Mouse (Mus musculus) neural tube, embryonic 13.5 days (tissue): ENCODE measurements around the gene Prkaca. TPM values are rescaled to one million over a fixed set of nuclear protein-coding genes. Genes with fewer than 3 reads are reported as not detected.

ENCODE experiments used
- microRNA counts: library from miRNA; unstranded; fragments of <30 nt; microRNA quantifications from one replicate; lab custom pipeline; 2016
- microRNA-seq: library from miRNA; unstranded; fragments of <30 nt; microRNA quantifications from one replicate; pipeline ENCODE4, GENCODE M21; 2016
- polyA plus RNA-seq: library from polyadenylated mRNA; unstranded; fragments of >200 nt; fragmentation: Nextera tagmentation; extraction: Ambion mirVana; gene quantifications from 2 replicates; pipeline ENCODE4 v1.2.1, GENCODE M21; 2015

Prkaca gene
- polyA plus RNA-seq, 1 experiment from 2014 or later = 207 TPM

MicroRNAs encoded within 50 kb of the gene (microRNA counts, 519-probe panel; counts per million panel counts)
- microRNA mmu-miR-1199 (lab: Ali Mortazavi, UCI) = not detected

Small RNA genes lying within 50 kb of the gene (microRNA-seq; reads per million reads assigned to microRNA genes)
- gene Gm44330 = not detected
- not detected for gene Gm44450
- not detected for gene Mir1199
- 1.0 reads per million for gene Mir8111

Other genes with a start within 250 kb of the Prkaca start
- gene Adgre5, start 231.7 kb upstream of the Prkaca start, polyA plus RNA-seq = 12.7 and 14.7 TPM in 2 replicates
- gene Adgrl1, start 72.9 kb upstream of the Prkaca start, polyA plus RNA-seq = 40.0 and 40.1 TPM in 2 replicates
- 0.62 and 0.77 TPM in 2 replicates for gene Gm10644, start 17.8 kb upstream of the Prkaca start, polyA plus RNA-seq
- 12.7 and 14.6 TPM in 2 replicates for gene Asf1b, start 17.5 kb upstream of the Prkaca start, polyA plus RNA-seq
- gene Samd1, start 24.7 kb downstream of the Prkaca start, polyA plus RNA-seq = 8.0 and 8.3 TPM in 2 replicates
- 0.62 and 0.87 TPM in 2 replicates for gene 1700067K01Rik, start 28.5 kb downstream of the Prkaca start, polyA plus RNA-seq
- 1.0 TPM in 1 of 2 replicates, not detected in the other for gene 2210011C24Rik, start 39.2 kb downstream of the Prkaca start, polyA plus RNA-seq
- 7.4 and 8.5 TPM in 2 replicates for gene Palm3, start 48.5 kb downstream of the Prkaca start, polyA plus RNA-seq
- 0.43 and 0.56 TPM in 2 replicates for gene Il27ra, start 69.6 kb downstream of the Prkaca start, polyA plus RNA-seq
- gene Rln3, start 72.0 kb downstream of the Prkaca start, polyA plus RNA-seq = not detected in 2 replicates
- gene Gm10643, start 92.1 kb downstream of the Prkaca start, polyA plus RNA-seq = 1.9 and 2.2 TPM in 2 replicates
- 8.1 and 8.2 TPM in 2 replicates for gene Rfx1, start 93.8 kb downstream of the Prkaca start, polyA plus RNA-seq
- 16.5 and 16.8 TPM in 2 replicates for gene Dcaf15, start 131.8 kb downstream of the Prkaca start, polyA plus RNA-seq
- gene Podnl1, start 153.0 kb downstream of the Prkaca start, polyA plus RNA-seq = 0.36 and 0.51 TPM in 2 replicates
- 24.3 and 25.6 TPM in 2 replicates for gene Cc2d1a, start 174.9 kb downstream of the Prkaca start, polyA plus RNA-seq
- gene 4930432K21Rik, start 175.0 kb downstream of the Prkaca start, polyA plus RNA-seq = 1.4 and 1.6 TPM in 2 replicates
- 6.1 and 10.1 TPM in 2 replicates for gene Nanos3, start 212.2 kb downstream of the Prkaca start, polyA plus RNA-seq